Mouse (Mus musculus) forebrain, postnatal 0 days (tissue): ENCODE measurements around the gene Mplkip. TPM values are rescaled to one million over a fixed set of nuclear protein-coding genes. Genes with fewer than 3 reads are reported as not detected.

ENCODE experiments used
- ATAC-seq: fragments of 200-750 bp; cut with Nextera tagmentation; 2 replicates; pipeline ENCODE4 v1.8.0; 2017; ENCODE audit warnings: mild to moderate bottlenecking, moderate library complexity
- DNase-seq: peaks from one replicate; pipeline ENCODE4 v3.0.0-alpha.2; 2015
- H3K27ac ChIP-seq: fragments of 300-500 bp; sonication (generic); 2 replicates; pipeline ENCODE4 v1.5.1; 2014; ENCODE audit warnings: low read depth, mild to moderate bottlenecking, antibody characterized with exemption, low read length, moderate library complexity, mixed read lengths
- H3K27me3 ChIP-seq: fragments of 300-500 bp; sonication (generic); 2 replicates; pipeline ENCODE4 v1.6.1; 2014; ENCODE audit warnings: mild to moderate bottlenecking, low read length, mixed read lengths; ENCODE audit not compliant: insufficient read depth
- H3K36me3 ChIP-seq: fragments of 300-500 bp; sonication (generic); 2 replicates; pipeline ENCODE4 v1.6.1; 2014; ENCODE audit warnings: mild to moderate bottlenecking, moderate library complexity; ENCODE audit not compliant: insufficient read depth
- H3K4me1 ChIP-seq: fragments of 300-500 bp; sonication (generic); 2 replicates; pipeline ENCODE4 v1.6.1; 2014; ENCODE audit warnings: antibody characterized with exemption; ENCODE audit not compliant: insufficient read depth
- H3K4me2 ChIP-seq: fragments of 300-500 bp; sonication (generic); 2 replicates; pipeline ENCODE4 v1.6.1; 2014; ENCODE audit warnings: low read depth, mild to moderate bottlenecking, moderate library complexity
- H3K4me3 ChIP-seq: fragments of 300-500 bp; sonication (generic); 2 replicates; pipeline ENCODE4 v1.5.1; 2014; ENCODE audit warnings: low read depth, low read length, mixed read lengths
- H3K9ac ChIP-seq: fragments of 300-500 bp; sonication (generic); 2 replicates; pipeline ENCODE4 v1.6.1; 2014; ENCODE audit warnings: mild to moderate bottlenecking
- H3K9me3 ChIP-seq: fragments of 300-500 bp; sonication (generic); 2 replicates; pipeline ENCODE4 v1.6.1; 2016; ENCODE audit warnings: low read length
- CTCF ChIP-seq: sonication (generic); IDR thresholded peaks from 2 replicates; pipeline ENCODE4 v1.5.1; 2016; ENCODE audit warnings: antibody characterized with exemption, control low read depth, low read depth
- WGBS: fragments of 180-500 bp; shearing (Covaris S2); extraction: QIAGEN DNeasy Blood & Tissue Kit; methylation state at CpG from one replicate; pipeline ENCODE4 v1.1.7; 2014; 5-methylcytosine and 5-hydroxymethylcytosine counted together
- polyA plus RNA-seq: library from polyadenylated mRNA; unstranded; fragments of >200 nt; fragmentation: Nextera tagmentation; extraction: Ambion mirVana; gene quantifications from 2 replicates; pipeline ENCODE4 v1.2.1, GENCODE M21; 2015
- total RNA-seq: library from RNA; depleted of rRNA; stranded (reverse); fragments of >200 nt; gene quantifications from 2 replicates; pipeline ENCODE4 v1.2.3, GENCODE M21; 2014; rRNA removed

Mplkip gene
- total RNA-seq = 15.2 and 20.1 TPM in 2 replicates
- 32.0 and 37.0 TPM in 2 replicates for polyA plus RNA-seq

GRCm38 (mm10) chr13:17694911-17695699, at the start of gene Mplkip, which contains the start of gene Sugct:
TSS of gene Mplkip (plus strand) at chr13:17695192.
TSS of gene Sugct (minus strand) at chr13:17695553.
- Histone ChIP-seq H3K27me3 (no peaks in the 10 kb centered on the region), H3K27ac (peak within 1 kb of the TSS; percentile 95), H3K4me1 (peaks cover 3% of the 10 kb centered on the region; the same call in 1 of the 2 replicates), H3K9ac (peak within 1 kb of the TSS; percentile 82), H3K4me2 (peak within 1 kb of the TSS; percentile 62), H3K4me3 (peak within 1 kb of the TSS; percentile 79), H3K36me3 (no peaks in the 10 kb centered on the region), H3K9me3 (no peaks in the 10 kb centered on the region)
- DNase-seq (peak; percentile 99), ATAC-seq (peak; percentile 99)
- no peak for TF ChIP-seq CTCF
- WGBS = under 1% methylated on average over 64 of the region's 66 CpGs

GRCm38 (mm10) chr13:17667380-17667779, 27.6 kb upstream of the Mplkip start:
- TF ChIP-seq CTCF = no peak
- no peak for ATAC-seq

DNA sequence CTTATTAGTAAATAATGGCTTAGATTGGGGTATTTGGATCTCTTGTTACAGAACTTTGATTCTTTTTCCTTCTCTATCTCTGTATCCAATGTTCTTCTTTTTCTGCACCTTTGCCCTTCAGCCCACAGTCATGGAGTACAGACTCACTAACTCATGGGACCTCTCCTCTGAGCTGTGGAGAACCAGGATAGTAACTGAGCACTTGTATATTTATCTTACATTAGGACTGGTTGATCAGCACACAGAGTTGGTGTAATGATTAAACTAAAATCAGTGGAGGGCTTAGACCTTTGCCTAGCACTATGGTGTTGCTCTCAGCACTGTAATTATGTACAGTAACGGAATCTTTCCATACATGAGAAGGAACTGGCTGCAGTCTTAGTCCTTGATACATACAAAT, 23.9 kb upstream of the Mplkip start:
- H3K4me2 ChIP-seq = no peak overlapping the region
- DNase-seq = no peak
- H3K27ac ChIP-seq = no peak overlapping the region
- no peaks in the 10 kb centered on the region for H3K27me3 ChIP-seq
- no peak overlapping the region for H3K4me3 ChIP-seq
- H3K4me1 ChIP-seq = no peaks in the 10 kb centered on the region
- H3K36me3 ChIP-seq = no peaks in the 10 kb centered on the region
- ATAC-seq = no peak
- 69% methylated on average over 1 of the region's 1 CpGs for WGBS
- H3K9me3 ChIP-seq = no peaks in the 10 kb centered on the region
- no peak overlapping the region for H3K9ac ChIP-seq
- no peak for TF ChIP-seq CTCF

More at GRCm38 (mm10) chr13:17667380-17667779, 27.6 kb upstream of the Mplkip start:
- Histone ChIP-seq H3K27ac (no peak overlapping the region), H3K9me3 (no peaks in the 10 kb centered on the region), H3K9ac (no peak overlapping the region), H3K4me1 (no peaks in the 10 kb centered on the region), H3K27me3 (no peaks in the 10 kb centered on the region), H3K4me3 (no peak overlapping the region), H3K36me3 (no peaks in the 10 kb centered on the region), H3K4me2 (no peak overlapping the region)
- WGBS = 89% methylated on average over 1 of the region's 1 CpGs
- DNase-seq = no peak

GRCm38 (mm10) chr13:17689461-17689860, 5.5 kb upstream of the Mplkip start:
- Histone ChIP-seq H3K9me3 (no peaks in the 10 kb centered on the region), H3K4me1 (no peaks in the 10 kb centered on the region), H3K36me3 (no peaks in the 10 kb centered on the region), H3K27me3 (no peaks in the 10 kb centered on the region), H3K4me2 (no peak overlapping the region), H3K9ac (no peak overlapping the region), H3K27ac (no peak overlapping the region), H3K4me3 (no peak overlapping the region)
- no peak for TF ChIP-seq CTCF
- no peak for DNase-seq
- ATAC-seq = no peak

DNA sequence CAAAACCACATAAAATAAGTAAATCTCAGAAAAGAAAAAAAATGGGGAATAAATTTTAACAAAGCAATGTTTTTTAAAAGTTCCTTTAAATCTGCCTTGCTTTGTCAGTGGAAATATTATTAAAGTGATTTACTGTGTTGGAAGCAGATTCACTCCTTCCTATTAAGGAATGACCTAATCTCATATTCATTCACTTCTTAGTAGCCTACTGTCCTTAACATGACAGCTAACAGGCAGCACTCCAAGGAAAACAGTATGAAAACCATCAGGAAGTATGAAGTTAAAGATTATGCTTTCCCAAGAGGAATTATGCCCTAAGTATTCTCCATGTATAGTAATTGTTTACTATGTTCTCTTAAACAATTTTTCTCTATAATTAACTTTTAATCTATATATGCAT, 4.3 kb upstream of the Mplkip start:
- H3K36me3 ChIP-seq = no peaks in the 10 kb centered on the region
- no peaks in the 10 kb centered on the region for H3K27me3 ChIP-seq
- no peak overlapping the region for H3K9ac ChIP-seq
- TF ChIP-seq CTCF = no peak
- no peaks in the 10 kb centered on the region for H3K9me3 ChIP-seq
- no peak overlapping the region for H3K27ac ChIP-seq
- H3K4me2 ChIP-seq = no peak overlapping the region
- ATAC-seq (no peak), DNase-seq (no peak)
- H3K4me3 ChIP-seq = no peak overlapping the region
- H3K4me1 ChIP-seq = no peaks in the 10 kb centered on the region

DNA sequence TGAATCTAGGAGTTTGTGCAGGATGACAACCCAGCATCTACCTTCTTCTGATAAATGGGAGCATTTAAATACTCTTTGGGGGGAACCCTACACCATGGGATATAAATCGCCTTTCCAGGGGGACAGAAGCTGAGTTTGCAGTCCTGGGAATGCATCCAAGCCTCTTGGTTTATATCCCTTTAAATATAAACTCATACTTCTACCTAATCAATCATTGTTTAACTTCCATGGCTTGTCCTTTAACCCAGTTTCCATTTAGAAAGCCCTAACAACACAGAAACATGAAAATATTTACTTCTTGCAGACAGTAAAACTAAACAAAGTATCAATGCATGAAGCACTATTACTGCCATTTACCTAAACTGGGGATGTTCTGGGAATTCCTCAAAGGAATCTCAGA, 3.6 kb upstream of the Mplkip start:
- Histone ChIP-seq H3K9ac (no peak overlapping the region), H3K36me3 (no peaks in the 10 kb centered on the region), H3K9me3 (no peaks in the 10 kb centered on the region), H3K27ac (no peak overlapping the region), H3K4me3 (no peak overlapping the region), H3K27me3 (no peaks in the 10 kb centered on the region), H3K4me2 (no peak overlapping the region), H3K4me1 (no peaks in the 10 kb centered on the region)
- DNase-seq (no peak), ATAC-seq (no peak)
- WGBS = 79% methylated on average over 1 of the region's 1 CpGs
- TF ChIP-seq CTCF = no peak

- Histone ChIP-seq H3K4me1 (peaks cover 3% of the 10 kb centered on the region; the same call in 1 of the 2 replicates), H3K27ac (no peak overlapping the region), H3K9ac (no peak overlapping the region), H3K27me3 (no peaks in the 10 kb centered on the region), H3K4me3 (no peak overlapping the region), H3K36me3 (no peaks in the 10 kb centered on the region), H3K4me2 (no peak overlapping the region), H3K9me3 (no peaks in the 10 kb centered on the region)
- no peak for TF ChIP-seq CTCF
- ATAC-seq (no peak), DNase-seq (peak; percentile 14)
- 51% methylated on average over 5 of the region's 5 CpGs for WGBS
Measured at GRCm38 (mm10) chr13:17693816-17694215, 1.2 kb upstream of the Mplkip start.
